Mouse (Mus musculus) CH12.LX (cell line): Measurements from ENCODE around the gene Rnf141. TPM values are rescaled to one million over a fixed set of nuclear protein-coding genes. Genes with fewer than 3 reads are reported as not detected.

ENCODE experiments used
- DNase-seq: peaks from one replicate; pipeline ENCODE4 v3.0.0-alpha.2; 2013; ENCODE audit errors: extremely low read depth
- H3K27ac ChIP-seq: 2 replicates; pipeline ENCODE4 v1.5.1; 2012; ENCODE audit warnings: low read depth, mild to moderate bottlenecking, control low read depth, moderate library complexity; ENCODE audit not compliant: insufficient read depth
- H3K27me3 ChIP-seq: replicated peaks from 2 replicates; pipeline ENCODE3; 2012; ENCODE audit warnings: inconsistent platforms
- H3K36me3 ChIP-seq, 2 experiments: replicated peaks in 1 of 2; 2 replicates each; pipeline versions ENCODE3 to v1.6.1; 2012; ENCODE audit warnings: inconsistent platforms in 1 of 2, low read length in 1 of 2, mild to moderate bottlenecking in 1 of 2, mixed read lengths in 1 of 2, moderate library complexity in 1 of 2; ENCODE audit not compliant: control insufficient read depth in 1 of 2, insufficient read depth in 1 of 2
- H3K4me1 ChIP-seq, 2 experiments: 2 replicates each; pipeline ENCODE4 v1.6.1; 2012; ENCODE audit warnings: inconsistent platforms in 1 of 2, moderate library complexity in 1 of 2; ENCODE audit not compliant: insufficient read depth in 2 of 2, control insufficient read depth in 1 of 2
- H3K4me2 ChIP-seq: 2 replicates; pipeline ENCODE4 v1.6.1; 2012; ENCODE audit warnings: low read depth, mild to moderate bottlenecking, control low read depth; ENCODE audit not compliant: poor library complexity, insufficient read depth, severe bottlenecking
- H3K4me3 ChIP-seq, 3 experiments: fragments of 150-350 bp in 1 of 3; sonication (generic) in 1 of 3; replicated peaks in 1 of 3; 2 replicates each; pipeline versions ENCODE3 to v1.5.1; 2011 to 2012; ENCODE audit warnings: low read depth in 2 of 3, low read length in 2 of 3, mild to moderate bottlenecking in 2 of 3, moderate library complexity in 2 of 3, control low read depth in 1 of 3, improper control_type of control experiment in 1 of 3, inconsistent platforms in 1 of 3, mixed read lengths in 1 of 3; ENCODE audit not compliant: poor library complexity in 1 of 3
- H3K79me2 ChIP-seq: replicated peaks from 2 replicates; pipeline ENCODE4 v1.6.1; 2012; ENCODE audit warnings: mild to moderate bottlenecking, moderate library complexity; ENCODE audit not compliant: control insufficient read depth, poor library complexity, insufficient read depth, severe bottlenecking; ENCODE audit errors: extremely low read depth
- H3K9ac ChIP-seq: 2 replicates; pipeline ENCODE4 v1.6.1; 2012; ENCODE audit warnings: low read depth, mild to moderate bottlenecking, control low read depth, moderate library complexity; ENCODE audit not compliant: insufficient read depth
- H3K9me3 ChIP-seq: replicated peaks from 2 replicates; pipeline ENCODE3; 2012; ENCODE audit warnings: low read length, inconsistent platforms, mixed read lengths
- CTCF ChIP-seq, 2 experiments: IDR thresholded peaks in 1 of 2; conservative IDR thresholded peaks in 1 of 2; 2 replicates each; pipeline ENCODE4 v1.5.1; 2011 to 2012; ENCODE audit warnings: low read depth in 2 of 2, low read length in 2 of 2, improper control_type of control experiment in 1 of 2, inconsistent platforms in 1 of 2, mild to moderate bottlenecking in 1 of 2, moderate library complexity in 1 of 2
- ETS1 ChIP-seq: conservative IDR thresholded peaks from 2 replicates; pipeline ENCODE4 v1.6.1; 2012; ENCODE audit warnings: low read depth, mild to moderate bottlenecking, inconsistent platforms, low read length, improper control_type of control experiment, moderate library complexity
- IRF4 ChIP-seq: IDR thresholded peaks from 2 replicates; pipeline ENCODE4 v1.6.1; 2014; ENCODE audit warnings: low read depth, mild to moderate bottlenecking, inconsistent platforms, low read length, improper control_type of control experiment
- MAZ ChIP-seq: IDR thresholded peaks from 2 replicates; pipeline ENCODE4 v1.6.1; 2012; ENCODE audit warnings: low read depth, mild to moderate bottlenecking, inconsistent platforms, low read length, improper control_type of control experiment, moderate library complexity
- MEF2A ChIP-seq: IDR thresholded peaks from 2 replicates; pipeline ENCODE4 v1.6.1; 2014; ENCODE audit warnings: low read depth, mild to moderate bottlenecking, inconsistent platforms, low read length, improper control_type of control experiment, borderline replicate concordance
- NELFE ChIP-seq: IDR thresholded peaks from 2 replicates; pipeline ENCODE4 v1.6.1; 2011; ENCODE audit warnings: low read depth, low read length, improper control_type of control experiment
- NRF1 ChIP-seq: IDR thresholded peaks from 2 replicates; pipeline ENCODE4 v1.6.1; 2014; ENCODE audit warnings: low read depth, mild to moderate bottlenecking, inconsistent platforms, low read length, improper control_type of control experiment, moderate library complexity
- PAX5 ChIP-seq: IDR thresholded peaks from 2 replicates; pipeline ENCODE4 v1.6.1; 2012; ENCODE audit warnings: low read length, inconsistent platforms, mixed read lengths
- RAD21 ChIP-seq: IDR thresholded peaks from 2 replicates; pipeline ENCODE4 v1.6.1; 2011; ENCODE audit warnings: low read depth, mild to moderate bottlenecking, low read length, improper control_type of control experiment, moderate library complexity
- SIN3A ChIP-seq: IDR thresholded peaks from 2 replicates; pipeline ENCODE4 v1.6.1; 2012; ENCODE audit warnings: low read length, improper control_type of control experiment, inconsistent platforms
- USF1 ChIP-seq: IDR thresholded peaks from 2 replicates; pipeline ENCODE4 v1.6.1; 2014; ENCODE audit warnings: low read depth, mild to moderate bottlenecking, inconsistent platforms, low read length, improper control_type of control experiment
- ZC3H11A ChIP-seq: IDR thresholded peaks from 2 replicates; pipeline ENCODE4 v1.6.1; 2012; ENCODE audit warnings: low read depth, mild to moderate bottlenecking, inconsistent platforms, low read length, improper control_type of control experiment
- ZNF384 ChIP-seq: IDR thresholded peaks from 2 replicates; pipeline ENCODE4 v1.6.1; 2012; ENCODE audit warnings: low read depth, low read length, improper control_type of control experiment, inconsistent platforms
- dilution Hi-C: fragments of 300-500 bp; cut with MboI; formaldehyde crosslinking; loops from 2 replicates; pipeline ENCODE4 v1.14.3; 2020; ENCODE audit warnings: low sequenced_read_pairs; ENCODE audit not compliant: extremely low pct_unique_long_range_greater_than_20kb, extremely low pct_ligation_motif_present
- in situ Hi-C: fragments of 300-500 bp; cut with MboI; formaldehyde crosslinking; loops from 3 replicates; pipeline ENCODE4 v1.14.3; 2019; ENCODE audit warnings: low sequenced_read_pairs, low pct_ligation_motif_present, low pct_unique_long_range_greater_than_20kb, mixed read lengths
- polyA plus RNA-seq: library from polyadenylated mRNA; unstranded; fragments of >175 nt; gene quantifications from 2 replicates; pipeline ENCODE4 v1.2.1, GENCODE M21; 2012; ENCODE audit warnings: low read depth; ENCODE audit not compliant: insufficient read length
- total RNA-seq, 2 experiments: library from RNA; depleted of rRNA; stranded (reverse); fragments of 300-350 nt in 1 of 2; fragments of >200 nt in 1 of 2; gene quantifications; 2 replicates each; pipeline ENCODE4 v1.2.3; 2012 to 2014

Rnf141 gene
- total and polyA plus RNA-seq, 3 experiments: 16.1 to 21.5 (median 18.1) TPM

DNA sequence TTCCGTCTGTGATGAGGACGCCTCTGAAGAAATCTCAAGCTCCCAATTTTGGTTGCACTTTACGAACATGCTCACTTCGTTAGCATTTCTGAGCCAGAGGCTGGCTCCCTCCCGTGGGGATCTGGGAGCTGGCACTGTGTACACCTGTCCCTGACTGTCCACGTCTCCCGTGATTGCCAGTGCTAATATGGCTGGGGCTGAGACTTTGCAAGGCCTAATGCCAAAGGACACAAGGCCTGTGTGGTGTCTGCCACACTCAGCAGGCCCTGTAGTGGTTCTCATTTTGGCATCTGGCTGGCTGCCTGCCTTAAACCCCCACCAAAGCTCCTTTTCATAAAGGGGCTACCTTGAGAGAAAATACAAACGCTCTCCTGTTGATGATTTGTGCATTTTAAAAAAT lies 33.3 kb downstream of the Rnf141 start:
- Histone ChIP-seq H3K4me3 (no peak overlapping the region), H3K9me3 (no peaks in the 10 kb centered on the region), H3K9ac (no peak overlapping the region), H3K36me3 (peaks cover 5 to 30% of the 10 kb centered on the region in 2 experiments), H3K4me2 (no peak overlapping the region), H3K27ac (no peak overlapping the region), H3K79me2 (no peaks in the 10 kb centered on the region), H3K27me3 (no peaks in the 10 kb centered on the region), H3K4me1 (peaks cover 0 to 10% of the 10 kb centered on the region in 2 experiments; a peak in 1 of 4 replicates)
- in situ Hi-C loops: no loop called here
- TF ChIP-seq IRF4: no peak
- TF ChIP-seq ETS1: no peak
- no peak for TF ChIP-seq CTCF (conservative IDR thresholded peaks at IDR 0.05 in 1 of 2, IDR thresholded peaks at IDR 0.05 in 1 of 2; ENCODE audit: low read depth in 2 of 2, low read length in 2 of 2)
- no peak for TF ChIP-seq RAD21
- TF ChIP-seq PAX5: no peak
- no peak for TF ChIP-seq ZC3H11A
- no peak for TF ChIP-seq NRF1
- no peak for TF ChIP-seq NELFE
- TF ChIP-seq MEF2A: no peak
- no peak for TF ChIP-seq SIN3A
- no peak for TF ChIP-seq ZNF384
- dilution Hi-C loops: no loop called here
- no peak for DNase-seq

DNA sequence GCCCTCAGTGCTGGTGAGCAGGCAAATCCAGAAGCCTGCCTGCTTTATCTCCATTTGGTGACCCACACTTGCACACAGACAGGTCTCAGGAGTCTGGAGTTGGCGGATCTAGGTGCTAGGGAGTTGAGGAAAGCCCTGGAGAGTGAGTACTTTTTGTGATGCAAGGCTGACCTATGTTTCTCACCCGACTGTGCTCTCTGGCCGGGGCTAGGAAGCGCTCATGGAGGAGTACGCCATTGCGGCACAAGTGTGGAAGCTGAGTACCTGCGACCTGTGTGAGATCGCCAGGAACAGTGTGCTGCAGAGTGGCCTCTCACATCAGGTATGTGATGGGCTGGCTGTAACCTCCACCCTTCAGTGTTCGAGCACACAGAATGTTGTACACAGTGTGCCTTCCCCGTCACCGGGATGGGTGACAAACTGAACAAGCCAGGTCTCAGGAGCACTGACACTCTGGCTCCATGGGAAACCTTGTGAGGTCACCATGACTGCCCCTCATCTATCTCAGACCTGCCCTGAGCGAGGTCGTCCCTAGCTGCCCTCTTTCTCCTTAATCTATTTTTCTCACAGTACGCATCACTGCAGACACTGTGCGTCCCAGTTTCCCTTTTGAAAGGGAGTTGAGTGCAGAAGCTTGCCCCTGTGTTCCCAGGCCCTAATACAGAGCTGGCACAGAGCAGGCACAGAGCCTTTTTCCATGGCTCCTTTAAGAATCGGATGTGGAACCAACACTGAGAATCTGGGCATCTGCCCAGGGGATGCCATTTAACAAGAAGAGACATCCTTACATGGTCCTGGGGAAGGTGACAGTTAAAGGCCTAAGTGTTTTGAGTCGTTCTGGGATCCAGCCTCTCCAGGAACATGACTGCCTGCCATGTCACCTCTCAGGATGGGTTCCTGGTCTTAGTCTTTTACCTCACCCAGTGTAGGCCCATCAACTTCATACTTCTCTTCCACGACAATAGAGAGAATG lies 34.4 kb downstream of the Rnf141 start:
- no peak for DNase-seq
- no peaks in the 10 kb centered on the region for H3K79me2 ChIP-seq
- no peaks in the 10 kb centered on the region for H3K27me3 ChIP-seq
- H3K9ac ChIP-seq: no peak overlapping the region
- no peak overlapping the region for H3K27ac ChIP-seq
- no peak overlapping the region for H3K4me3 ChIP-seq
- peaks cover 5 to 25% of the 10 kb centered on the region in 2 experiments for H3K36me3 ChIP-seq
- H3K4me1 ChIP-seq: peaks cover 0 to 10% of the 10 kb centered on the region in 2 experiments; a peak in 1 of 4 replicates
- dilution Hi-C loops: no loop called here
- H3K9me3 ChIP-seq: no peaks in the 10 kb centered on the region
- TF ChIP-seq USF1 (no peak), MAZ (no peak)
- in situ Hi-C loops: loop anchor here (10.0 kb wide), 1 partner anchor 205 kb away; no protein-coding TSS in a partner anchor
- H3K4me2 ChIP-seq: no peak overlapping the region
